Mouse (Mus musculus): Measurements from ENCODE around the gene Lipa. TPM values are rescaled to one million over a fixed set of nuclear protein-coding genes. Genes with fewer than 3 reads are reported as not detected.

The Lipa gene
- total and polyA plus RNA-seq, 2 experiments from 2014 or later, result 18.9 to 20.3 TPM

DNA sequence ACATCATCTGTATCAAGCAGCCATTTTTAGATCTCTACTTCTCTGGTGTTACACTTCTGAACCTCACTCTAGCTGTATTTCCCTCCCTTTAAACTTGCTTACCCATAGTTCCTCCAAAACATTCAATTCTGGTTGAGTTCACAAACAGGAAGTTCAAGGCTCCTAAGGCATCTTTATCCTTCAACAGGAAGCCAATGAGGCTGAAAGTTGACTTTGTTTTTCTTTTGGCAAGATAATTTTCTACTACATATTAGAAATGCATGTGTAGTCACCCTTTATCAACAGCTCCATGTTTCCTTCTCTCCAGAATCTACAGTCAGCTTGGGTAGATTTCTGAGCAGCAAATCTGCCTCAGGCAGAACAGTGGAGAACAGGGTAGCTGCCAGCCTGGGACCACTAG, 35.3 kb upstream of the Lipa start:
- Histone ChIP-seq H3K36me3 (ENCODE audit: insufficient read depth, low read length) (no peaks in the 10 kb centered on the region), H3K4me3 (ENCODE audit: low read length) (no peak overlapping the region), H3K27ac (no peak overlapping the region), H3K9ac (replicated peaks; ENCODE audit: low read length) (no peak overlapping the region), H3K4me1 (ENCODE audit: insufficient read depth, low read length) (no peaks in the 10 kb centered on the region), H3K9me3 (ENCODE audit: low read length) (no peaks in the 10 kb centered on the region), H3K4me2 (ENCODE audit: low read depth, low read length) (no peak overlapping the region), H3K27me3 (ENCODE audit: insufficient read depth, low read length) (no peaks in the 10 kb centered on the region)
- no peak for ATAC-seq
- TF ChIP-seq CTCF (IDR thresholded peaks at IDR 0.05; ENCODE audit: low read depth), result no peak
- no peak for DNase-seq (ENCODE audit: low spot score)

DNA sequence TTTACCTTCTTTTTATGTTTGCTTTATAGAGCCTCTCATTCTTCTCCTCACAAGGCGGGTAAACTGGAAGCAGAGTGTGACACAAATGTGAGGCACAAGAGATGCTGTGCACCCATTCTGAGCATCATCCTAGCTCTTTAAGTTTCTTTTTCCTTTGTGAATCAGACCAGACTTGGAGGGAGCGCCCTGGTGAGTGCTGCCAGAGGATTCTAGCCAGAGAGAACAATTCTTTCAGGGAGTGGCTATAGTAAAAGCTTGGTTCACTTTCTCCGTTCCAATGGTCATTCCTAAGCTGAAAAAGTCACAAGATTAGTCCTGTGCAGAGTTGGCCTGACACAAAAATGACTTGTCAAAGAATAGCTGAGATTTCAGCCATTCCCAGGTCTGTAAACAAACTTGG, 29.3 kb upstream of the Lipa start:
- H3K27ac ChIP-seq, result no peak overlapping the region
- DNase-seq (ENCODE audit: low spot score) (no peak), ATAC-seq (no peak)
- H3K4me2 ChIP-seq (ENCODE audit: low read depth, low read length), result no peak overlapping the region
- WGBS, result 77% methylated on average over 3 of the region's 3 CpGs
- no peaks in the 10 kb centered on the region for H3K4me1 ChIP-seq (ENCODE audit: insufficient read depth, low read length)
- no peaks in the 10 kb centered on the region for H3K36me3 ChIP-seq (ENCODE audit: insufficient read depth, low read length)
- no peak for TF ChIP-seq CTCF (IDR thresholded peaks at IDR 0.05; ENCODE audit: low read depth)
- H3K9me3 ChIP-seq (ENCODE audit: low read length), result no peaks in the 10 kb centered on the region
- no peak overlapping the region for H3K4me3 ChIP-seq (ENCODE audit: low read length)
- no peaks in the 10 kb centered on the region for H3K27me3 ChIP-seq (ENCODE audit: insufficient read depth, low read length)
- no peak overlapping the region for H3K9ac ChIP-seq (replicated peaks; ENCODE audit: low read length)

- Histone ChIP-seq H3K27ac (no peak overlapping the region), H3K36me3 (ENCODE audit: insufficient read depth, low read length) (no peaks in the 10 kb centered on the region), H3K4me2 (ENCODE audit: low read depth, low read length) (no peak overlapping the region), H3K9me3 (ENCODE audit: low read length) (no peaks in the 10 kb centered on the region), H3K9ac (replicated peaks; ENCODE audit: low read length) (no peak overlapping the region), H3K4me1 (ENCODE audit: insufficient read depth, low read length) (no peaks in the 10 kb centered on the region), H3K27me3 (ENCODE audit: insufficient read depth, low read length) (no peaks in the 10 kb centered on the region), H3K4me3 (ENCODE audit: low read length) (no peak overlapping the region)
- ATAC-seq, result no peak
- TF ChIP-seq CTCF (IDR thresholded peaks at IDR 0.05; ENCODE audit: low read depth), result no peak
- no peak for DNase-seq (ENCODE audit: low spot score)
These were observed 26.8 kb upstream of the Lipa start for GRCm38 (mm10) chr19:34554061-34554460.

- no peak overlapping the region for H3K9ac ChIP-seq (replicated peaks; ENCODE audit: low read length)
- H3K27me3 ChIP-seq (ENCODE audit: insufficient read depth, low read length), result no peaks in the 10 kb centered on the region
- no peak overlapping the region for H3K4me3 ChIP-seq (ENCODE audit: low read length)
- 75% methylated on average over 3 of the region's 3 CpGs for WGBS
- no peaks in the 10 kb centered on the region for H3K4me1 ChIP-seq (ENCODE audit: insufficient read depth, low read length)
- no peak for TF ChIP-seq CTCF (IDR thresholded peaks at IDR 0.05; ENCODE audit: low read depth)
- 0 out of 2 replicates have a peak overlapping the region, but pooled peaks have one; percentile 11 for H3K4me2 ChIP-seq (ENCODE audit: low read depth, low read length)
- H3K9me3 ChIP-seq (ENCODE audit: low read length), result no peaks in the 10 kb centered on the region
- H3K27ac ChIP-seq, result no peak overlapping the region
- no peak for DNase-seq (ENCODE audit: low spot score)
- ATAC-seq, result no peak
- H3K36me3 ChIP-seq (ENCODE audit: insufficient read depth, low read length), result no peaks in the 10 kb centered on the region
These were observed 26.2 kb upstream of the Lipa start for GRCm38 (mm10) chr19:34553522-34553921.

DNA sequence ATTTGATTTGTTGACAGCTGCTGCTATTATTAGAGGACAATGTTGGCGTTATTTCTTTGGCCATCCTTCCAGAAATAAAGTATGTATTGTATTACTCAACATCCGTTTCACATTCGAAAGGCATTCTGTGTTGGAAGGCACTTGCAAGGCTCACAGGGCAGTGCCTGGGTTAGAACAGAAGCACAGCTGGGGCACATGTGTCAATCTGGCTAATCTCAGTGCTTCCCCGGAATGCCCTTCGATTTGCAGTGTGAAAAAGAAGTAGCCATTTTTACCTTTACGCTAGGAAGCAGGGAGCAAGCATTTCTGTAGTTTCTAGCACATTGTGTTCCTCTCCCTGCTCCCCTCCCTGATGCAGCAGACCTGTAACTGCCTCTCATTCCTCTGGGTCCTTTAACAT, 25.7 kb upstream of the Lipa start:
- H3K4me1 ChIP-seq (ENCODE audit: insufficient read depth, low read length), result no peaks in the 10 kb centered on the region
- H3K4me3 ChIP-seq (ENCODE audit: low read length), result no peak overlapping the region
- WGBS, result 63% methylated on average over 6 of the region's 6 CpGs
- no peaks in the 10 kb centered on the region for H3K27me3 ChIP-seq (ENCODE audit: insufficient read depth, low read length)
- ATAC-seq, result no peak
- no peak overlapping the region for H3K9ac ChIP-seq (replicated peaks; ENCODE audit: low read length)
- no peaks in the 10 kb centered on the region for H3K36me3 ChIP-seq (ENCODE audit: insufficient read depth, low read length)
- H3K4me2 ChIP-seq (ENCODE audit: low read depth, low read length), result 0 out of 2 replicates have a peak overlapping the region, but pooled peaks have one; percentile 11
- TF ChIP-seq CTCF (IDR thresholded peaks at IDR 0.05; ENCODE audit: low read depth), result no peak
- H3K27ac ChIP-seq, result no peak overlapping the region
- no peak for DNase-seq (ENCODE audit: low spot score)
- H3K9me3 ChIP-seq (ENCODE audit: low read length), result no peaks in the 10 kb centered on the region

- Histone ChIP-seq H3K4me3 (ENCODE audit: low read length) (no peak overlapping the region), H3K27ac (no peak overlapping the region), H3K4me1 (ENCODE audit: insufficient read depth, low read length) (no peaks in the 10 kb centered on the region), H3K36me3 (ENCODE audit: insufficient read depth, low read length) (no peaks in the 10 kb centered on the region), H3K9ac (replicated peaks; ENCODE audit: low read length) (no peak overlapping the region), H3K4me2 (ENCODE audit: low read depth, low read length) (peak overlapping the region; percentile 33), H3K27me3 (ENCODE audit: insufficient read depth, low read length) (no peaks in the 10 kb centered on the region), H3K9me3 (ENCODE audit: low read length) (no peaks in the 10 kb centered on the region)
- no peak for DNase-seq (ENCODE audit: low spot score)
- TF ChIP-seq CTCF (IDR thresholded peaks at IDR 0.05; ENCODE audit: low read depth), result no peak
- ATAC-seq, result no peak
- 63% methylated on average over 5 of the region's 5 CpGs for WGBS
These were observed 24.7 kb upstream of the Lipa start for GRCm38 (mm10) chr19:34551981-34552380.

DNA sequence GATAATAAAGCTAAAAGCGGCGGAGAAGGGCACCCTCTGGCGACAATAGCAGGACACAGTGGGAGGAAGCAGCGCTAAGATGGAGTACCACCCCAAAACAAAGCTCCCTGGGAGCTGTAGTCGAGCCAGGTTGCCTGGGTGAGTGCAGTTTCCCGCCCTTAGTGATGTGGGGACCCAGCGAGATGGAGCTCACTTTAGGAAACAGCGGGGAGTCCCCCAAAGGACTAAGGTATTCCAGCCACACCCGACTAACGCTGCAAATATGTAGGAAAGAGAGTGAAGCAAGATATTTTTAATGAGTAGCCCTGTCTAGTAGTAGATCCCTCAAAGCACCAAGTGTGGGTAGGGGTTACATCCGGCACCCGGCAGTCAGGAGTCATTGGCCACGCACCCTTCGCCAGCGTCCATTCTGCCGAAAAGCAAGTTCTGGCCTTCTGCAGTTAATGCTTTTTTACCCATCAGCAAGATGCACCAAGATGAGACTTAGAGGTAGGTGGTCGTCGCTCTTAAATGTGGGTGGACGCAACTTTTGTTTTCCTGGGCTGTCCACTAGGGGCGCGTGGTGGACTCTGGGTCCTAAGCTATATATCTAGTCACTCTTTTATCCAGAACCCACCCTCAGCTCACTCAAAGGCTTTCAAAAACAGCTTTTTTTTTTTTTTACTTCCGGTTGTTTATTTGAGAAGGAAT, 23.4 kb upstream of the Lipa start, which contains the start of gene Ifit2:
Gene Ifit2 (plus strand): TSS at position 161 of the 690 bp plus-strand sequence.
- peak within 1 kb of the TSS; percentile 54; the same call in 1 of the 2 replicates for H3K27ac ChIP-seq
- peak within 1 kb of the TSS; percentile 72 for H3K4me2 ChIP-seq (ENCODE audit: low read depth, low read length)
- no peaks in the 10 kb centered on the region for H3K27me3 ChIP-seq (ENCODE audit: insufficient read depth, low read length)
- H3K36me3 ChIP-seq (ENCODE audit: insufficient read depth, low read length), result no peaks in the 10 kb centered on the region
- H3K4me3 ChIP-seq (ENCODE audit: low read length), result peak within 1 kb of the TSS; percentile 49
- ATAC-seq (peak; percentile 96), DNase-seq (ENCODE audit: low spot score) (peak; percentile 91)
- peak; percentile 77 for TF ChIP-seq CTCF (IDR thresholded peaks at IDR 0.05; ENCODE audit: low read depth)
- WGBS, result under 1% methylated on average over 22 of the region's 22 CpGs
- H3K9me3 ChIP-seq (ENCODE audit: low read length), result no peaks in the 10 kb centered on the region
- no peaks in the 10 kb centered on the region for H3K4me1 ChIP-seq (ENCODE audit: insufficient read depth, low read length)
- peak within 1 kb of the TSS; percentile 25 for H3K9ac ChIP-seq (replicated peaks; ENCODE audit: low read length)
